Mouse (Mus musculus) CH12.LX (cell line): ENCODE results near the gene Prr14.

Experiments used
- CTCF ChIP-seq, 2 experiments: IDR thresholded peaks in 1 of 2; conservative IDR thresholded peaks in 1 of 2; 2 replicates each; pipeline ENCODE4 v1.5.1; 2011 to 2012; ENCODE audit warnings: low read depth in 2 of 2, low read length in 2 of 2, improper control_type of control experiment in 1 of 2, inconsistent platforms in 1 of 2, mild to moderate bottlenecking in 1 of 2, moderate library complexity in 1 of 2
- GABPA ChIP-seq: IDR thresholded peaks from 2 replicates; pipeline ENCODE4 v1.6.1; 2012; ENCODE audit warnings: low read depth, low read length, improper control_type of control experiment, inconsistent platforms; ENCODE audit not compliant: insufficient replicate concordance
- POLR2A ChIP-seq: IDR thresholded peaks from 2 replicates; pipeline ENCODE4 v1.6.1; 2011; ENCODE audit warnings: low read depth, mild to moderate bottlenecking, improper control_type of control experiment, low read length

DNA sequence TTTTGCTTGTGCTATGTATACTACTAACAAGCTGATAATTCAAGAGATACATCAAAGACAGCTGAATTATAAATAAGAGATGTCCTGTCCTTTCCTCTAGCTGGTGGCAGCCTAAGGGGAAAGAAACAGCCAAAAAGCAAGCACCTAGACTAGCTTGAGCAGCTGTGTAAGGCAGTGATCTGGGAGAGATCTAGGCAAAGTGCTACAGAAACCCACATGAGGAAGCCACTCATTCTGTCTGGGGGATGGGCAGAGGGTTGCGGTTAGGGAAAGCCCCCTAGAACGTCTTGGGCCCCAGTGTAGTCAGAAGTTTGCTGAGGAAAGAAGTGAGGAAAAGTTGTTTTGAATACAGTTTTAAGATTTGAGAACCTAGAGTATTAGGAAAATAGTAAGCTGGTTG, 20.9 kb downstream of the Prr14 start:
- no peak for TF ChIP-seq CTCF (conservative IDR thresholded peaks at IDR 0.05 in 1 of 2, IDR thresholded peaks at IDR 0.05 in 1 of 2; ENCODE audit: low read depth in 2 of 2, low read length in 2 of 2)
- no peak; the same call in 1 of the 2 replicates for TF ChIP-seq POLR2A
- no peak for TF ChIP-seq GABPA
